Mouse (Mus musculus) G1E (cell line): ENCODE measurements around the gene Acvrl1.

Experiments
- CTCF ChIP-seq: IDR thresholded peaks from 2 replicates; pipeline ENCODE4 v1.5.1; 2012; ENCODE audit warnings: low read depth, low read length, inconsistent platforms, mixed read lengths
- GATA1 ChIP-seq: IDR thresholded peaks from 2 replicates; pipeline ENCODE4 v1.6.1; 2012; ENCODE audit warnings: borderline replicate concordance, low read length, inconsistent platforms, mixed read lengths
- POLR2AphosphoS5 ChIP-seq: IDR thresholded peaks from 2 replicates; pipeline ENCODE4 v1.6.1; 2012; ENCODE audit warnings: low read depth, low read length, inconsistent platforms; ENCODE audit not compliant: insufficient replicate concordance
- TAL1 ChIP-seq: conservative IDR thresholded peaks from 2 replicates; pipeline ENCODE4 v1.6.1; 2012; ENCODE audit warnings: low read depth, low read length, inconsistent platforms, mixed read lengths

- TF ChIP-seq POLR2AphosphoS5 (no peak), CTCF (no peak), TAL1 (no peak), GATA1 (no peak)
Observed at GRCm38 (mm10) chr15:101151409-101152261, 23.3 kb downstream of the Acvrl1 start.
